Mouse (Mus musculus): ENCODE measurements around the gene Slc5a11. TPM values are rescaled to one million over a fixed set of nuclear protein-coding genes. Genes with fewer than 3 reads are reported as not detected.

Slc5a11 gene
- polyA plus RNA-seq, 1 experiment: 107 TPM

DNA sequence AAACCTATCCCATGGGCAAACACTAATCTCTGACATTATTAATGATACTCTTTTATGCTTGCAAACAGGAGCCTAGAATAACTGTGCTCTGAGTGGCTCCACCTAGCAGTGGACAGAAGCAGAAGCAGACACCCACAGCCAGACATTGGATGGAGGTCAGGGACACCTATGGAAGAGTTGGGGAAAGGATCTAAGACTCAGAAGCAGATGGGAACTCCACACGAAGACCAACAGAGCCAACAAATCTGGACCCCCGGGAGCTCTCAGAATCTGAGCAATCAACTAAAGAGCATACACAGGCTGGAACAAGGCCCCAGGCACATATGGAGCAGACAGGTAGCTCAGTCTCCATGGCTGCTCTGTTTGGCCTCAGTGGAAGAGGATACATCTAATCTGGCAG, 90.8 kb downstream of the Slc5a11 start:
- Histone ChIP-seq H3K27ac (ENCODE audit: insufficient read depth, low read depth, low read length) (no peak overlapping the region), H3K4me3 (ENCODE audit: insufficient read depth, low read depth, low read length) (no peak overlapping the region), H3K36me3 (ENCODE audit: control insufficient read depth, insufficient read depth, low read length) (peaks cover 4% of the 10 kb centered on the region), H3K4me1 (ENCODE audit: control insufficient read depth, insufficient read depth, low read length) (no peaks in the 10 kb centered on the region), H3K27me3 (replicated peaks; ENCODE audit: control insufficient read depth, insufficient read depth, low read length) (no peaks in the 10 kb centered on the region)
- DNase-seq: no peak
- no peak for TF ChIP-seq CTCF (conservative IDR thresholded peaks at IDR 0.05; ENCODE audit: insufficient read depth, insufficient read length, low read depth, low read length)
- no peak for TF ChIP-seq POLR2A (IDR thresholded peaks at IDR 0.05; ENCODE audit: low read depth, low read length)
- WGBS: 87% methylated on average over 2 of the region's 2 CpGs

GRCm38 (mm10) chr7:123307236-123307635, 92.7 kb downstream of the Slc5a11 start:
- 66% methylated on average over 8 of the region's 8 CpGs for WGBS
- no peaks in the 10 kb centered on the region for H3K27me3 ChIP-seq (replicated peaks; ENCODE audit: control insufficient read depth, insufficient read depth, low read length)
- no peaks in the 10 kb centered on the region for H3K4me1 ChIP-seq (ENCODE audit: control insufficient read depth, insufficient read depth, low read length)
- H3K36me3 ChIP-seq (ENCODE audit: control insufficient read depth, insufficient read depth, low read length): peaks cover 2% of the 10 kb centered on the region
- H3K4me3 ChIP-seq (ENCODE audit: insufficient read depth, low read depth, low read length): no peak overlapping the region
- H3K27ac ChIP-seq (ENCODE audit: insufficient read depth, low read depth, low read length): no peak overlapping the region
- TF ChIP-seq POLR2A (IDR thresholded peaks at IDR 0.05; ENCODE audit: low read depth, low read length) (no peak), CTCF (conservative IDR thresholded peaks at IDR 0.05; ENCODE audit: insufficient read depth, insufficient read length, low read depth, low read length) (no peak)
- DNase-seq: no peak

GRCm38 (mm10) chr7:123307887-123308558, 93.4 kb downstream of the Slc5a11 start:
- Histone ChIP-seq H3K4me1 (ENCODE audit: control insufficient read depth, insufficient read depth, low read length) (no peaks in the 10 kb centered on the region), H3K27ac (ENCODE audit: insufficient read depth, low read depth, low read length) (no peak overlapping the region), H3K27me3 (replicated peaks; ENCODE audit: control insufficient read depth, insufficient read depth, low read length) (no peaks in the 10 kb centered on the region), H3K4me3 (ENCODE audit: insufficient read depth, low read depth, low read length) (no peak overlapping the region), H3K36me3 (ENCODE audit: control insufficient read depth, insufficient read depth, low read length) (peaks cover 2% of the 10 kb centered on the region)
- WGBS: 88% methylated on average over 4 of the region's 4 CpGs
- no peak for DNase-seq
- TF ChIP-seq CTCF (conservative IDR thresholded peaks at IDR 0.05; ENCODE audit: insufficient read depth, insufficient read length, low read depth, low read length): no peak
- TF ChIP-seq POLR2A (IDR thresholded peaks at IDR 0.05; ENCODE audit: low read depth, low read length): no peak

GRCm38 (mm10) chr7:123311836-123312235, 97.3 kb downstream of the Slc5a11 start:
- H3K27ac ChIP-seq (ENCODE audit: insufficient read depth, low read depth, low read length): no peak overlapping the region
- no peak for DNase-seq
- WGBS: 66% methylated on average over 5 of the region's 5 CpGs
- H3K36me3 ChIP-seq (ENCODE audit: control insufficient read depth, insufficient read depth, low read length): peaks cover 2% of the 10 kb centered on the region
- TF ChIP-seq CTCF (conservative IDR thresholded peaks at IDR 0.05; ENCODE audit: insufficient read depth, insufficient read length, low read depth, low read length): no peak
- TF ChIP-seq POLR2A (IDR thresholded peaks at IDR 0.05; ENCODE audit: low read depth, low read length): no peak
- H3K27me3 ChIP-seq (replicated peaks; ENCODE audit: control insufficient read depth, insufficient read depth, low read length): no peaks in the 10 kb centered on the region
- no peak overlapping the region for H3K4me3 ChIP-seq (ENCODE audit: insufficient read depth, low read depth, low read length)
- H3K4me1 ChIP-seq (ENCODE audit: control insufficient read depth, insufficient read depth, low read length): no peaks in the 10 kb centered on the region

- Histone ChIP-seq H3K4me3 (ENCODE audit: insufficient read depth, low read depth, low read length) (no peak overlapping the region), H3K36me3 (ENCODE audit: control insufficient read depth, insufficient read depth, low read length) (peaks cover 2% of the 10 kb centered on the region), H3K27ac (ENCODE audit: insufficient read depth, low read depth, low read length) (no peak overlapping the region), H3K27me3 (replicated peaks; ENCODE audit: control insufficient read depth, insufficient read depth, low read length) (no peaks in the 10 kb centered on the region), H3K4me1 (ENCODE audit: control insufficient read depth, insufficient read depth, low read length) (no peaks in the 10 kb centered on the region)
- TF ChIP-seq POLR2A (IDR thresholded peaks at IDR 0.05; ENCODE audit: low read depth, low read length): no peak
- no peak for TF ChIP-seq CTCF (conservative IDR thresholded peaks at IDR 0.05; ENCODE audit: insufficient read depth, insufficient read length, low read depth, low read length)
- no peak for DNase-seq
- WGBS: 60% methylated on average over 3 of the region's 3 CpGs
Observed at GRCm38 (mm10) chr7:123312738-123313137, 98.2 kb downstream of the Slc5a11 start.

DNA sequence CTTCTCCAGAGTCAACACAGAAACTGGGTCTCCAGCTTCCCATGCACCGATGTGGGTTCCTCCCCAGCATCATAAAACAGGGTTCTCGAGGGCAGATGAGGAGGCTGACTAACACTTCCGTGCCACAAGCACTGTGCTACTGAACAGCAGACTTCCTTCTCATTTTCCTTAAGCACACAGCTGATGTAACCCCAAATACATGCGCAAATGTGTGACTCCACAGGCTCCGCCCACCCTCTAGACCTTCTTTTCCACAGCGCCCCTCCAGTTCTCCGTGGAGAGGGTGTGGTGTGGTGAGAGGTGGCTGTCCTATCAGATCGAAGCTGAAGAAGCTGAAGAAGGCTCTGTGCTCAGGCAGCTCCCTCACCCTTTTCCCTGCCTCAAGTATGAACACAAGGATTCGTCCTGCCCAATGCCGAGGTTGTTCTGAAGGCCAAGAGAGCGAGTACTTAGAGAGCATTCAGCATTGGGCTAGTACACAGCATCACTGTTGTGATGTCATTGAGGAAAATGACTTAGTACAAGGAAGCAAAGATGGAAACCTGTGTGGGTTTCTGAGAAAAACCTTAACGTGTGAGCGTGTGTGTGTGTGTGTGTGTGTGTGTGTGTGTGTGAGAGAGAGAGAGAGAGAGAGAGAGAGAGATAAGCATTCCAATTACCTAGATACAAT, 108.0 kb downstream of the Slc5a11 start:
- Histone ChIP-seq H3K27ac (ENCODE audit: insufficient read depth, low read depth, low read length) (no peak overlapping the region), H3K4me1 (ENCODE audit: control insufficient read depth, insufficient read depth, low read length) (no peaks in the 10 kb centered on the region), H3K4me3 (ENCODE audit: insufficient read depth, low read depth, low read length) (no peak overlapping the region), H3K36me3 (ENCODE audit: control insufficient read depth, insufficient read depth, low read length) (no peaks in the 10 kb centered on the region; the same call in 1 of the 2 replicates), H3K27me3 (replicated peaks; ENCODE audit: control insufficient read depth, insufficient read depth, low read length) (no peaks in the 10 kb centered on the region)
- no peak for DNase-seq
- no peak for TF ChIP-seq POLR2A (IDR thresholded peaks at IDR 0.05; ENCODE audit: low read depth, low read length)
- TF ChIP-seq CTCF (conservative IDR thresholded peaks at IDR 0.05; ENCODE audit: insufficient read depth, insufficient read length, low read depth, low read length): no peak
- WGBS: 79% methylated on average over 13 of the region's 13 CpGs

Other genes with a start within 250 kb of the Slc5a11 start
- 7.2 and 11.1 TPM in 2 replicates for gene Rbbp6, start 249.1 kb upstream of the Slc5a11 start, polyA plus RNA-seq (2012; rRNA removed)
- 28.9 and 33.4 TPM in 2 replicates for gene Tnrc6a, start 90.9 kb upstream of the Slc5a11 start, polyA plus RNA-seq (2012; rRNA removed)
- 26.9 and 29.9 TPM in 2 replicates for gene Lcmt1, start 155.0 kb downstream of the Slc5a11 start, polyA plus RNA-seq (2012; rRNA removed)
- 20.0 and 21.0 TPM in 2 replicates for gene Arhgap17, start 155.1 kb downstream of the Slc5a11 start, polyA plus RNA-seq (2012; rRNA removed)
- 1.1 TPM in 2 replicates for gene Aqp8, start 247.5 kb downstream of the Slc5a11 start, polyA plus RNA-seq (2012; rRNA removed)